In the genomic region with DNA sequence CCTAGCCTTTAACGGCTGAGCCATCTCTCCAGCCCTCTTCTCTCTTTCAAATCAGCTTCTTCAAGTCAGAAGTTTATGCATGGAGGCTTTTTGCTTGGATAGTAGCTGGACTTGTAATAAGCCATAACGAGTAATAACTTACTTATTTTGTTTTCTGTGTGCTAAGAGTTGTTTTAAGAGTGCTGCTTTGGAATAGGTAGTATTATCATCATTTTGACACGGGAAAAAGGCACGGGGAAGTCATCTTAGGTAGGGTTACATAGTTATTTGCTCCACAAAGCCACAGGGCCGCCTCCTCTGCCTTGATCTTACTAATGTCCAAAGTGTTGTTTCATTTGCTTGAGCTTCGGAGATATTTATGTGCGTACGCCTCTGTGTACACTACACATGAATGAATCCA, we compare ENCODE assay signal across 8 mouse cellular contexts. TPM values are rescaled to one million over a fixed set of nuclear protein-coding genes. Genes with fewer than 3 reads are reported as not detected.
DNase-seq lines count a peak whose midpoint lies in the region; ATAC-seq lines count a peak whose summit lies in the region.

No protein-coding gene starts in this region.

- no peak overlapping the region for H3K27ac ChIP-seq in forebrain, embryonic 12.5 days
- peak overlapping the region; percentile 91 for H3K27ac ChIP-seq in liver, embryonic 12.5 days

- no peaks in the 10 kb centered on the region for H3K36me3 ChIP-seq in forebrain, embryonic 12.5 days (replicated peaks)
- H3K36me3 ChIP-seq in liver, embryonic 12.5 days, result no peaks in the 10 kb centered on the region

- DNase-seq in embryo, embryonic 9.5 days (ENCODE audit: extremely low spot score), result peak; percentile 5
- no peak for DNase-seq in embryo, embryonic 10 days (ENCODE audit: low spot score)
- DNase-seq in 416B (ENCODE audit: low read depth), result peak; percentile 44
- DNase-seq in left cerebral cortex, postnatal 36 days (ENCODE audit: low spot score in 2 of 2), result no peak
- no peak for DNase-seq in left cerebral cortex, postnatal 25 days (ENCODE audit: low spot score in 2 of 2)

- peak overlapping the region; percentile 89 for H3K4me3 ChIP-seq in forebrain, embryonic 12.5 days (replicated peaks)
- peak overlapping the region; percentile 91 for H3K4me3 ChIP-seq in liver, embryonic 12.5 days

- peak overlapping the region; percentile 63 for H3K4me2 ChIP-seq in forebrain, embryonic 12.5 days
- peak overlapping the region; percentile 74 for H3K4me2 ChIP-seq in liver, embryonic 12.5 days

- intact Hi-C loops in left cerebral cortex, postnatal 36 days (cut with DNase I), result no loop called here
- intact Hi-C loops in left cerebral cortex, postnatal 25 days (cut with DNase I), result no loop called here

- H3K27me3 ChIP-seq in forebrain, embryonic 12.5 days, result peaks cover under 1% of the 10 kb centered on the region; the same call in 1 of the 2 replicates
- no peaks in the 10 kb centered on the region for H3K27me3 ChIP-seq in liver, embryonic 12.5 days (replicated peaks)

- no peaks in the 10 kb centered on the region for H3K9me3 ChIP-seq in forebrain, embryonic 12.5 days
- no peaks in the 10 kb centered on the region for H3K9me3 ChIP-seq in liver, embryonic 12.5 days (replicated peaks)

- 53% methylated on average over 8 of the region's 8 CpGs for WGBS in forebrain, embryonic 12.5 days
- WGBS in liver, embryonic 12.5 days (ENCODE audit: insufficient replicate concordance), result 38% methylated on average over 8 of the region's 8 CpGs

- ATAC-seq in forebrain, embryonic 12.5 days (ENCODE audit: low FRiP score), result no peak
- no peak for ATAC-seq in liver, embryonic 12.5 days
- ATAC-seq in activated CD4-positive, CD25-positive, alpha-beta regulatory T cell, adult 4 months, result no peak

- peaks cover 9% of the 10 kb centered on the region for H3K4me1 ChIP-seq in forebrain, embryonic 12.5 days
- peaks cover 39% of the 10 kb centered on the region for H3K4me1 ChIP-seq in liver, embryonic 12.5 days

- peak overlapping the region; percentile 92 for H3K9ac ChIP-seq in forebrain, embryonic 12.5 days
- peak overlapping the region; percentile 90 for H3K9ac ChIP-seq in liver, embryonic 12.5 days

RNA-seq across cellular contexts. Expression of gene Katnbl1, which starts 1.1 kb away (rescaled TPM):
- 48.6 and 53.4 TPM in 2 replicates for polyA plus RNA-seq in forebrain, embryonic 12.5 days (2016; fragmentation: Nextera tagmentation; extraction: Ambion mirVana)
- 25.9 and 29.1 TPM in 2 replicates for polyA plus RNA-seq in liver, embryonic 12.5 days (2016; fragmentation: Nextera tagmentation; extraction: Ambion mirVana)
- 10 to 100 TPM; 21.4 to 21.7 TPM for polyA plus RNA-seq in activated CD4-positive, CD25-positive, alpha-beta regulatory T cell, adult 4 months (2017; shearing (Covaris generic))
- total RNA-seq in left cerebral cortex, postnatal 36 days (2021), result 10 to 100 TPM; 12.7 to 16.3 TPM
- total RNA-seq in left cerebral cortex, postnatal 25 days (2021), result 10 to 100 TPM; 13.2 to 13.8 TPM

RNA-seq across cellular contexts. Expression of gene Emc4, which starts 12.3 kb away (rescaled TPM):
- polyA plus RNA-seq in forebrain, embryonic 12.5 days (2016; fragmentation: Nextera tagmentation; extraction: Ambion mirVana), result 104 and 111 TPM in 2 replicates
- 50.6 and 53.4 TPM in 2 replicates for polyA plus RNA-seq in liver, embryonic 12.5 days (2016; fragmentation: Nextera tagmentation; extraction: Ambion mirVana)
- polyA plus RNA-seq in activated CD4-positive, CD25-positive, alpha-beta regulatory T cell, adult 4 months (2017; shearing (Covaris generic)), result 10 to 100 TPM; 76.4 to 79.2 TPM
- total RNA-seq in left cerebral cortex, postnatal 36 days (2021), result 100 to 1,000 TPM; 147 to 166 TPM
- 100 to 1,000 TPM; 157 to 167 TPM for total RNA-seq in left cerebral cortex, postnatal 25 days (2021)

Comparison
In these comparisons a context has a peak if more than half of its experiments do, and no peak if none do; other contexts are left out.
1. DNase-seq: peak in embryo, embryonic 9.5 days (single experiment) and 416B (single experiment); none in embryo, embryonic 10 days (single experiment), left cerebral cortex, postnatal 36 days (0 of 2) and left cerebral cortex, postnatal 25 days (0 of 2).